ENCODE assay signal across 14 mouse cellular contexts in the genomic region with DNA sequence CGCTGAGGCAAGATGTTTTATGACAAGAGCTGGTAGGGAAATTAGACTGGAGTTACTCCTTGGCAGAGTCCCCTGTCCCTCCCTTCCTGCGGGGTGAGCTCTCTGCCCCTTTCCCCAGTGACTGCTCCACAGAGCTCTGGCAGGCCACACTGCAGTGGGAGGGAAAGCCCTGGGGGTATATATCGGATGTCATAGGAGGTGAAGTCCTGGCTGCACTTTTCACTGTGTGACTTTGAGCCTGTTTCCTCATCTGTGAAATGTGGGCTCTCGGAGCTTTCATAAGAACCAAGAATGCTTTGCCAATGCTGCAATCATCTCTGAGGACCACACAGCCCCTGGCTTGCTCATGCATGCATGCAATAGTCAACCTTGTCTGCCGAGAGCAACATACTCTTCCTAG. TPM values are rescaled to one million over a fixed set of nuclear protein-coding genes. Genes with fewer than 3 reads are reported as not detected.
DNase-seq lines count a peak whose midpoint lies in the region; ATAC-seq and TF ChIP-seq lines count a peak whose summit lies in the region.
"Had no signal": no experiment of that assay in that cellular context is flagged by ENCODE, and none has a peak within 500 bp of the region (broad histone marks: within the 10 kb centered on the region; RNA-seq: fewer than 3 reads in every experiment).

No protein-coding gene starts in this region.

- no peak for ATAC-seq in kidney, postnatal 0 days (replicated peaks; ENCODE audit: low FRiP score, low read depth)

- DNase-seq in gastrocnemius, adult 18-20 months (ENCODE audit: low spot score) = peak; percentile 67
- no peak for DNase-seq in gastrocnemius, postnatal 10 days
- DNase-seq in 3T3-L1 (ENCODE audit: low read depth, low spot score) = peak; percentile 79
- peak; percentile 54 for DNase-seq in kidney, postnatal 0 days (ENCODE audit: low spot score)
- no peak for DNase-seq in left cerebral cortex, postnatal 14 days (ENCODE audit: low spot score in 2 of 2)
- DNase-seq in liver = no peak
- DNase-seq in thymus, adult 2 months = no peak
- DNase-seq: cerebellum, adult 8-10 months; left cerebral cortex, postnatal 4 days had no signal

- H3K4me3 ChIP-seq in embryonic fibroblast, embryonic 13.5 days (ENCODE audit: insufficient read depth, low read length) = no peak overlapping the region
- no peak overlapping the region for H3K4me3 ChIP-seq in kidney, postnatal 0 days (replicated peaks; ENCODE audit: low read depth, low read length)
- no peak overlapping the region for H3K4me3 ChIP-seq in thymus, adult 2 months (ENCODE audit: control insufficient read depth, insufficient read depth, low read length)
- H3K4me3 ChIP-seq: forebrain, embryonic 12.5 days; heart, embryonic 13.5 days; neural tube, embryonic 13.5 days had no signal

- TF ChIP-seq CTCF in embryonic fibroblast, embryonic 13.5 days (IDR thresholded peaks at IDR 0.05; ENCODE audit: borderline replicate concordance, insufficient read depth, low read length) = no peak
- no peak for TF ChIP-seq CTCF in kidney, postnatal 0 days (IDR thresholded peaks at IDR 0.05; ENCODE audit: low read depth)
- no peak for TF ChIP-seq CTCF in thymus, adult 2 months (IDR thresholded peaks at IDR 0.05; ENCODE audit: borderline replicate concordance, control insufficient read depth, extremely low read depth, insufficient read depth, low read length, poor library complexity)

- peak overlapping the region; percentile 42 for H3K27ac ChIP-seq in embryonic fibroblast, embryonic 13.5 days (ENCODE audit: insufficient read depth, low read length)
- 0 out of 2 replicates have a peak overlapping the region, but pooled peaks have one; percentile 50 for H3K27ac ChIP-seq in kidney, postnatal 0 days
- no peak overlapping the region for H3K27ac ChIP-seq in thymus, adult 2 months (ENCODE audit: control insufficient read depth, insufficient read depth, low read length)
- H3K27ac ChIP-seq: forebrain, embryonic 12.5 days; heart, embryonic 13.5 days; macrophage; neural tube, embryonic 13.5 days had no signal

- no peak for TF ChIP-seq POLR2A in embryonic fibroblast, embryonic 13.5 days (IDR thresholded peaks at IDR 0.05; ENCODE audit: low read depth, low read length)
- no peak for TF ChIP-seq POLR2A in thymus, adult 2 months (IDR thresholded peaks at IDR 0.05; ENCODE audit: control insufficient read depth, extremely low read depth, insufficient read depth, low read length, poor library complexity)

- H3K4me2 ChIP-seq in kidney, postnatal 0 days (ENCODE audit: low read length) = no peak overlapping the region
- H3K4me2 ChIP-seq: forebrain, embryonic 12.5 days; heart, embryonic 13.5 days; neural tube, embryonic 13.5 days had no signal

- no peaks in the 10 kb centered on the region for H3K9me3 ChIP-seq in kidney, postnatal 0 days (replicated peaks; ENCODE audit: low read length)
- H3K9me3 ChIP-seq: forebrain, embryonic 12.5 days; heart, embryonic 13.5 days; neural tube, embryonic 13.5 days had no signal

- no peaks in the 10 kb centered on the region for H3K36me3 ChIP-seq in kidney, postnatal 0 days (ENCODE audit: insufficient read depth, low read length)
- H3K36me3 ChIP-seq in thymus, adult 2 months (ENCODE audit: control insufficient read depth, insufficient read depth, low read length) = no peaks in the 10 kb centered on the region
- H3K36me3 ChIP-seq: forebrain, embryonic 12.5 days; heart, embryonic 13.5 days; neural tube, embryonic 13.5 days had no signal

- intact Hi-C loops in left cerebral cortex, postnatal 14 days (cut with DNase I) = no loop called here

- 28% methylated on average over 5 of the region's 5 CpGs for WGBS in kidney, postnatal 0 days
- WGBS in thymus, adult 2 months = 81% methylated on average over 5 of the region's 5 CpGs

- no peaks in the 10 kb centered on the region for H3K27me3 ChIP-seq in kidney, postnatal 0 days (ENCODE audit: insufficient read depth, low read length)
- H3K27me3 ChIP-seq in thymus, adult 2 months (ENCODE audit: control insufficient read depth, insufficient read depth, low read length) = no peaks in the 10 kb centered on the region
- H3K27me3 ChIP-seq: forebrain, embryonic 12.5 days; heart, embryonic 13.5 days; neural tube, embryonic 13.5 days had no signal

- peaks cover 3% of the 10 kb centered on the region for H3K4me1 ChIP-seq in embryonic fibroblast, embryonic 13.5 days (ENCODE audit: control insufficient read depth, insufficient read depth, low read length)
- H3K4me1 ChIP-seq in kidney, postnatal 0 days (replicated peaks; ENCODE audit: insufficient read depth, low read length) = 0 out of 2 replicates have a peak, but pooled peaks cover 7% of the 10 kb centered on the region
- no peaks in the 10 kb centered on the region for H3K4me1 ChIP-seq in thymus, adult 2 months (replicated peaks; ENCODE audit: control insufficient read depth, insufficient read depth, low read length)
- H3K4me1 ChIP-seq: forebrain, embryonic 12.5 days; heart, embryonic 13.5 days had no signal

- no peak overlapping the region for H3K9ac ChIP-seq in kidney, postnatal 0 days (ENCODE audit: low read depth, low read length)
- H3K9ac ChIP-seq: forebrain, embryonic 12.5 days; heart, embryonic 13.5 days; neural tube, embryonic 13.5 days had no signal

RNA-seq across cellular contexts. Expression of a gene that starts 30.3 kb away (rescaled TPM):
- 10 to 100 TPM; 16.8 to 18.2 TPM for total RNA-seq in gastrocnemius, adult 18-20 months (2021)
- total RNA-seq in gastrocnemius, postnatal 10 days (2021) = 10 to 100 TPM; 32.9 to 43.7 TPM
- polyA plus RNA-seq in embryonic fibroblast, embryonic 13.5 days (2011; ENCODE audit: insufficient read length, low read depth, missing spikeins) = 135 and 188 TPM in 2 replicates
- polyA plus RNA-seq in kidney, postnatal 0 days (2015; fragmentation: Nextera tagmentation; extraction: Ambion mirVana) = 40.8 and 44.3 TPM in 2 replicates
- total RNA-seq in left cerebral cortex, postnatal 14 days (2021) = 10 to 100 TPM; 16.7 to 19.5 TPM
- polyA plus RNA-seq in thymus, adult 2 months (2012; rRNA removed) = 6.7 and 7.2 TPM in 2 replicates

Comparison
In these comparisons a context has a peak if more than half of its experiments do, and no peak if none do; other contexts are left out.
1. DNase-seq: peak in gastrocnemius, adult 18-20 months (single experiment), 3T3-L1 (single experiment) and kidney, postnatal 0 days (single experiment); none in gastrocnemius, postnatal 10 days (single experiment), left cerebral cortex, postnatal 14 days (0 of 2), liver (single experiment) and thymus, adult 2 months (single experiment).